Mouse (Mus musculus) stomach, postnatal 0 days (tissue): ENCODE results near the gene Depp1.

Experiments used
- CTCF ChIP-seq: IDR thresholded peaks from 2 replicates; pipeline ENCODE4 v1.5.1; 2016; ENCODE audit warnings: antibody characterized with exemption, low read depth, mild to moderate bottlenecking, moderate library complexity
- EP300 ChIP-seq: optimal IDR thresholded peaks from 2 replicates; pipeline ENCODE3; 2016; ENCODE audit warnings: antibody characterized with exemption

- no peak for TF ChIP-seq CTCF
- TF ChIP-seq EP300: no peak
These were observed 10.7 kb upstream of the Depp1 start for GRCm38 (mm10) chr6:116639663-116640062.
